8 mouse cellular contexts compared by ENCODE assay signal in the genomic region with DNA sequence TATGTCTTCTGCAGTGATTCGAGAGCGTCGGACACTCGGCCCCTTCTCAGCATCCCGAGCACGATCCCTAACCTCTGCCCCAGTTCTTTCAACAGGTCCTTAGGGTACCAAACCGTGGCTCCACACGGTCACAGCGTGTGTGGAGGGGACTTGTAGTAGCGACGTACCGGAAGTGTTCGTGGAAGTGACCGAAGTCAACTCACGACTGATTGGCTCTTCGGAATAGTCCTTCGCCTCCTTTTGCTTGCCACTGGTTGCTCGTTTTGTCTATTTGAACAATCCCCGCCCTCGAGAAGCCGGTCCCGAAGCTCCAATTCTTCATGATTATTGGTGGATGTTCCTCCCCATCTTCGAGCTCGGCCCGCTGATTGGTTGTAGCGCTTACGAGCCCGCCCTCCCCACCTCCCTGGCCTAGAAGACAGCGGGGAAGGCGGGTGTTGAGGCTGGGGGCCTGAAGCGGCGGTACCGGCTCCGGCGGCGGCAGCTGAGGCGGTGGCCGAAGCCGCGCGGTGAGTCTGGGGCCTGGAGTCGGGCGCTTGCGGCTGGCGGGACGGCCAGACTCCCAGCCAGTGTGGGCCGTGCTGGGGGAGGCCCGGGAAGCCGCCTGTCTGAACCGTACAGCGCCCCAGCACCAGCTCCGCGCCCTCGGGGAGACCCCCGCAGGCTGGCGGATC. TPM values are rescaled to one million over a fixed set of nuclear protein-coding genes. Genes with fewer than 3 reads are reported as not detected.
DNase-seq lines count a peak whose midpoint lies in the region; ATAC-seq lines count a peak whose summit lies in the region.

A gene (plus strand): TSS at position 433 of the 674 bp plus-strand sequence.

- peak within 1 kb of the TSS; percentile 24 for H3K27ac ChIP-seq in hindbrain, embryonic 11.5 days (ENCODE audit: low read depth, low read length)

- no peaks in the 10 kb centered on the region for H3K36me3 ChIP-seq in hindbrain, embryonic 11.5 days (ENCODE audit: control insufficient read depth, insufficient read depth, low read length)

- peak within 1 kb of the TSS; percentile 62 for H3K9ac ChIP-seq in hindbrain, embryonic 11.5 days (ENCODE audit: low read depth, low read length)

- peak within 1 kb of the TSS; percentile 60 for H3K4me2 ChIP-seq in hindbrain, embryonic 11.5 days (replicated peaks; ENCODE audit: low read depth, low read length)

- peaks cover 2% of the 10 kb centered on the region; the same call in 1 of the 2 replicates for H3K4me1 ChIP-seq in hindbrain, embryonic 11.5 days (replicated peaks; ENCODE audit: control insufficient read depth, insufficient read depth, low read length)

- H3K4me3 ChIP-seq in hindbrain, embryonic 11.5 days (ENCODE audit: low read depth, low read length): peak within 1 kb of the TSS; percentile 78

- H3K9me3 ChIP-seq in hindbrain, embryonic 11.5 days (ENCODE audit: control insufficient read depth, low read length): no peaks in the 10 kb centered on the region

- peak; percentile 99 for DNase-seq in Muller cell, postnatal 12 days (ENCODE audit: inconsistent ontology term)
- peak; percentile 98 for DNase-seq in cerebellum, adult 9-11 months
- peak; percentile 97 to 98 for DNase-seq in frontal cortex, adult 2 months (ENCODE audit: extremely low spot score in 1 of 2, low spot score in 1 of 2)
- peak; percentile 94 for DNase-seq in hindbrain, embryonic 11.5 days (ENCODE audit: low spot score)
- peak; percentile 93 to 95 for DNase-seq in layer of hippocampus, postnatal 10 days (ENCODE audit: low spot score in 2 of 2)
- DNase-seq in lung, postnatal 10 days: peak; percentile 97
- peak; percentile 91 for DNase-seq in ovary, postnatal 36 days (ENCODE audit: low spot score)
- peak; percentile 94 for DNase-seq in thymus, postnatal 25 days

- under 1% methylated on average over 53 of the region's 56 CpGs for WGBS in hindbrain, embryonic 11.5 days

- no peaks in the 10 kb centered on the region for H3K27me3 ChIP-seq in hindbrain, embryonic 11.5 days (ENCODE audit: control insufficient read depth, insufficient read depth, low read length)

- peak; percentile 97 for ATAC-seq in hindbrain, embryonic 11.5 days (ENCODE audit: low FRiP score)

RNA-seq across cellular contexts. Expression of the gene that starts here (rescaled TPM):
- 44.1 and 45.0 TPM in 2 replicates for polyA plus RNA-seq in frontal cortex, adult 2 months (2012; rRNA removed)
- 28.0 and 33.0 TPM in 2 replicates for polyA plus RNA-seq in hindbrain, embryonic 11.5 days (2014; fragmentation: Nextera tagmentation; extraction: Ambion mirVana)
- 10 to 100 TPM; 81.3 to 85.9 TPM for total RNA-seq in layer of hippocampus, postnatal 10 days (2021)

Comparison
In these comparisons a context has a peak if more than half of its experiments do, and no peak if none do; other contexts are left out.
1. Peak in every context shown above with its lines: DNase-seq, ATAC-seq, H3K4me3 ChIP-seq and H3K27ac ChIP-seq.